Mouse (Mus musculus) heart, embryonic 11.5 days (tissue): ENCODE results near the gene Renbp. TPM values are rescaled to one million over a fixed set of nuclear protein-coding genes. Genes with fewer than 3 reads are reported as not detected.

Experiments
- ATAC-seq: fragments of 200-750 bp; cut with Nextera tagmentation; replicated peaks from 2 replicates; pipeline ENCODE4 v1.8.0; 2017; ENCODE audit warnings: moderate library complexity; ENCODE audit not compliant: insufficient number of reproducible peaks, low FRiP score, low TSS enrichment
- H3K27ac ChIP-seq: fragments of 300-500 bp; sonication (generic); 2 replicates; pipeline ENCODE4 v1.5.1; 2014; ENCODE audit warnings: mild to moderate bottlenecking, low read depth, low read length
- H3K27me3 ChIP-seq: fragments of 300-500 bp; sonication (generic); 2 replicates; pipeline ENCODE4 v1.6.1; 2014; ENCODE audit warnings: mild to moderate bottlenecking, low read length, mixed read lengths; ENCODE audit not compliant: control insufficient read depth, insufficient read depth
- H3K36me3 ChIP-seq: fragments of 300-500 bp; sonication (generic); 2 replicates; pipeline ENCODE4 v1.6.1; 2014; ENCODE audit warnings: mild to moderate bottlenecking, low read length, moderate library complexity, mixed read lengths; ENCODE audit not compliant: control insufficient read depth, insufficient read depth
- H3K4me1 ChIP-seq: fragments of 300-500 bp; sonication (generic); 2 replicates; pipeline ENCODE4 v1.6.1; 2014; ENCODE audit warnings: low read length; ENCODE audit not compliant: control insufficient read depth, insufficient read depth
- H3K4me2 ChIP-seq: fragments of 300-500 bp; sonication (generic); 2 replicates; pipeline ENCODE4 v1.6.1; 2014; ENCODE audit warnings: mild to moderate bottlenecking, moderate library complexity
- H3K4me3 ChIP-seq: fragments of 300-500 bp; sonication (generic); 2 replicates; pipeline ENCODE4 v1.5.1; 2014; ENCODE audit warnings: low read depth, low read length
- H3K9ac ChIP-seq: fragments of 300-500 bp; sonication (generic); 2 replicates; pipeline ENCODE4 v1.6.1; 2014; ENCODE audit warnings: mild to moderate bottlenecking, low read depth, low read length, moderate library complexity
- H3K9me3 ChIP-seq: fragments of 300-500 bp; sonication (generic); replicated peaks from 2 replicates; pipeline ENCODE4 v1.6.1; 2016; ENCODE audit warnings: low read length; ENCODE audit not compliant: control insufficient read depth
- WGBS: fragments of 180-500 bp; shearing (Covaris S2); extraction: QIAGEN DNeasy Blood & Tissue Kit; methylation state at CpG from one replicate; pipeline ENCODE4 v1.1.7; 2014; ENCODE audit not compliant: insufficient replicate concordance; 5-methylcytosine and 5-hydroxymethylcytosine counted together
- polyA plus RNA-seq: library from polyadenylated mRNA; unstranded; fragments of >200 nt; fragmentation: Nextera tagmentation; extraction: Ambion mirVana; gene quantifications from 2 replicates; pipeline ENCODE4 v1.2.1, GENCODE M21; 2014

Gene Renbp
- 51.6 and 64.0 TPM in 2 replicates for polyA plus RNA-seq

DNA sequence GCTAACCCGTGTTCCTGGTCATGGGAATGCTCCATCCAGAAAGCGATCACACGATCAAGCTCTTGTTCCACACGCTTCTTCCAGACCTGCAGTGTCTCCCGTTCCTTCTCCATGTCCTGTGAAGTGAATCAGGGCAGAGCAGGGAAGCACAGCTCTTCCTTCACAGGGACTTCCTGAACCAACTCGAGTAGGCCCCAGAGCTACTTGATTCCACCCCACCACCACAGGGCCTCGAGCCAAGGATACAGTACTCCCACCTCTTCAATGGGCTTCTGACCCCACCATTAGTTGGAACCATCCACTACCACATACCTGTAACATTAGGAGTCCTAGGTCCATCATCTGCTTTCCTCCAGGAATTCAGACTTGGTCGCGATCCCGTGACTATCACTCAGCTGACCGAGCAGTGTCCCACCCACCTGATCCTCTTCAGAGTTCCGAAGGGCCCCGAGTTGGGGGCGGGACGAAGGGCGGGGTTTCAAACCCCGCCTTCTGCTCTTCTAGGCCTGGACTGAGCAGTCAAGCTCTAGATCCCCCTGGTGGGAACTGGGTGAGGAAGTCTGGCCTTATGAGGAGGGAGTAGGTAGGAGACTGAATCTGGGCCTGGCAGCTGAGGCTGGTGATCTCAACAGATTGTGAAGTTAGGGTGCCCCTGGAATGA lies at the start of gene Renbp:
TSS of gene Renbp (minus strand) at position 449 of the 661 bp plus-strand sequence.
- peak within 1 kb of the TSS; percentile 60 for H3K4me2 ChIP-seq
- no peaks in the 10 kb centered on the region for H3K36me3 ChIP-seq
- peak; percentile 89 for ATAC-seq
- H3K9me3 ChIP-seq: no peaks in the 10 kb centered on the region
- 39% methylated on average over 17 of the region's 17 CpGs for WGBS
- H3K4me1 ChIP-seq: no peaks in the 10 kb centered on the region; the same call in 1 of the 2 replicates
- peak within 1 kb of the TSS; percentile 39 for H3K4me3 ChIP-seq
- no peaks in the 10 kb centered on the region for H3K27me3 ChIP-seq
- H3K9ac ChIP-seq: peak within 1 kb of the TSS; percentile 54
- H3K27ac ChIP-seq: no peak within 1 kb of the TSS

DNA sequence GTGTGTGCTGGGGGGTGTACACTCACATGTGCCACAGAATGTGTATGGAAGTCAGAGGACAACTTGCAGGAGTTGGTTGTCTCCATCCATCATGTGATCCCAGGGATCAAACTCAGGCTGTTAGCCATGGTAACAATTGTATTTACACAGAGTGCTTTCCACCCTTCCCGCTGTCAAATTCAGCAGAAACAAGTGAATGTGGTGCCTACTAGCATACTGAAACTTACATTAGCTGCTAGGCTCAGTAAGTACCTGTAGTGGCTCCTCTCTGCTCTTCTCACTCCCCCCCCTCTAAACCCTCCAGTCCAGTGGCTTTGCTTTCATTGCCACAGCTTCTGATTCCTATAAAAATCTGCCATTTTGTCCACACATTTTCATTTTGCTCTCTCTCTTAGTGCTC lies 47.1 kb upstream of the Renbp start:
- H3K36me3 ChIP-seq: no peaks in the 10 kb centered on the region
- H3K27ac ChIP-seq: no peak overlapping the region
- no peak for ATAC-seq
- no peaks in the 10 kb centered on the region for H3K4me1 ChIP-seq
- H3K9me3 ChIP-seq: no peaks in the 10 kb centered on the region
- no peaks in the 10 kb centered on the region for H3K27me3 ChIP-seq
- WGBS: 69% methylated on average over 1 of the region's 1 CpGs
- H3K9ac ChIP-seq: no peak overlapping the region
- no peak overlapping the region for H3K4me3 ChIP-seq
- H3K4me2 ChIP-seq: no peak overlapping the region

DNA sequence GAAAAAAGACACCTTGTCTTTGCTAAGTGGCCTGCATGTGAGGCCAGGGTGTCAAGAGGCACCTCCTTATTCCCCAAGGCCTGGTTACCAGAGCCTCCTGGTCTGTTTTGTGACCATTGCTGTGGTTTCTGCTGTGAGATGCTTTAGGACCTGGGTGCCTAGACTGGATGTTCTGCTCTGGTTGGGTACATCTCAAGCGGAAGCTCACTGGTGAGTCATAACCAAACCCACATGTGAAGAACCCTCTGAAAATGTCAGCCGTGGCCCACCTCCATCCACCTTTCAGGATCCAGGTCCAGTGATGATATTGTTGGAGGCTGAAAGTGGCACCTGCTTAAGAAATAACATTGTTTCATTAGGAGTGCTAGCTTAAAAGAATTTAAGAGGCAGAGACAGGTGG lies 45.6 kb upstream of the Renbp start:
- no peak for ATAC-seq
- no peaks in the 10 kb centered on the region for H3K4me1 ChIP-seq
- H3K4me2 ChIP-seq: no peak overlapping the region
- H3K27me3 ChIP-seq: no peaks in the 10 kb centered on the region
- H3K9ac ChIP-seq: no peak overlapping the region
- no peak overlapping the region for H3K4me3 ChIP-seq
- no peak overlapping the region for H3K27ac ChIP-seq
- WGBS: 81% methylated on average over 2 of the region's 2 CpGs
- H3K9me3 ChIP-seq: no peaks in the 10 kb centered on the region
- H3K36me3 ChIP-seq: no peaks in the 10 kb centered on the region

DNA sequence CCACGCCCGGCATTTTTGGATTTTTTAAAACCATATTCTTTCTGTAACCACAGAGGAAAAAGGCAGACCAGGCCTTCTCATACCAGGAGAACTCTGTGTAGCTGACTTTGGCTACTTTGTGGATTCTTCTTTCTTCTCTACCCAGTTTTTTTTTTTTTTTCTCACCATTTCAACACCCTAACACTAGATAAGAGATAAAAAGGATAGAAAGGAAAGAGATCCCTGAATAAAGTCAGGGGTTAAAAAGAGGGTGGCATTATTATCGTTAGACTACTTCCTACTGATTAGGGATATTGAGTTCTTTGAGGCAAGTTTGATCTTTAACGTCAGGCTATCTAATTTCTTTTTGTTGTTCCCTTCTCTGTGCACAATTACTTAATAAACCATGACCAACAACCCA lies 42.1 kb upstream of the Renbp start:
- Histone ChIP-seq H3K9ac (no peak overlapping the region), H3K4me3 (no peak overlapping the region), H3K9me3 (no peaks in the 10 kb centered on the region), H3K27ac (no peak overlapping the region), H3K4me1 (no peaks in the 10 kb centered on the region), H3K27me3 (no peaks in the 10 kb centered on the region), H3K36me3 (no peaks in the 10 kb centered on the region), H3K4me2 (no peak overlapping the region)
- 75% methylated on average over 4 of the region's 4 CpGs for WGBS
- no peak for ATAC-seq

DNA sequence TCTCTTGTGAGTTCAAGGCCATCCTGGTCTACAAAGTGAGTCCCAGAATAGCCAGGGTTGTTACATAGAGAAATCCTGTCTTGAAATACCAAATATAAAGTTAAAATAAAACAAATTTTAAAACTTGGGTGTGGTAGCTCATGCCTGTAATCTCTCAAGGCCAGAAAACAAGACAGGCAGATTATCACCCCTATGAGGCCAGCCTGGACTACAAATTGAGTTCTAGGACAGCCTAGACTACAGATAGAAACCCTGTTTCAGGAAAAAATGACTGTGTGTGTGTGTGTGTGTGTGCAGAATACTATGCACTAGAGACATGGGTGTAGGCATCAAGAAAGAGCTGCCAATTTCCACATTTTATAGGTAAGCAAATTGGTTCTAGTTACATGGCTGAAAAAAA lies 40.1 kb upstream of the Renbp start:
- ATAC-seq: no peak
- H3K4me3 ChIP-seq: no peak overlapping the region

DNA sequence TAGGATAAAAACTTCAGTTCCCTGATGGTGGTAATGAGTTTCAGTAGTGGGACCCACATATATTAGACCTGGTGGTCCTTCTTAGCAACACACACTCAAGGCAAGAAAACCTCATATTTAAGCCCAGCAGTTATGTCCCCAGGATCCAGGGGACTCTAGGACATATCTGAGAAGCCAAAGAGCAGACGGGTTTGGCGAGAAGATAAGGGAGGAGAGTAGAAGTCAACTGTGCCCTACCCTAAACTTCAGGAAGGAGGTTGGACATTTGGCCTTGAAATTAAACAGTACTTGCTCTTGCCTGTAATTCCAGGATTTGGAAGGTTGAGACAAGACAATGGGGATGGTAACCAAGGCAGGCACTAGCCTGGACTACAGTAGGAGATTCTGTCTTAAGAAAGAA lies 39.1 kb upstream of the Renbp start:
- 55% methylated on average over 2 of the region's 2 CpGs for WGBS
- H3K9me3 ChIP-seq: no peaks in the 10 kb centered on the region
- H3K36me3 ChIP-seq: no peaks in the 10 kb centered on the region
- no peak for ATAC-seq
- H3K4me1 ChIP-seq: no peaks in the 10 kb centered on the region; the same call in 1 of the 2 replicates
- H3K27ac ChIP-seq: peak overlapping the region; percentile 46; the same call in 1 of the 2 replicates
- no peaks in the 10 kb centered on the region for H3K27me3 ChIP-seq
- H3K4me3 ChIP-seq: no peak overlapping the region
- no peak overlapping the region for H3K9ac ChIP-seq
- no peak overlapping the region for H3K4me2 ChIP-seq

More for the DNA sequence above, 40.1 kb upstream of the Renbp start:
- no peak overlapping the region for H3K27ac ChIP-seq
- H3K36me3 ChIP-seq: no peaks in the 10 kb centered on the region
- H3K4me1 ChIP-seq: no peaks in the 10 kb centered on the region
- H3K9me3 ChIP-seq: no peaks in the 10 kb centered on the region
- no peaks in the 10 kb centered on the region for H3K27me3 ChIP-seq
- H3K9ac ChIP-seq: no peak overlapping the region
- H3K4me2 ChIP-seq: no peak overlapping the region

DNA sequence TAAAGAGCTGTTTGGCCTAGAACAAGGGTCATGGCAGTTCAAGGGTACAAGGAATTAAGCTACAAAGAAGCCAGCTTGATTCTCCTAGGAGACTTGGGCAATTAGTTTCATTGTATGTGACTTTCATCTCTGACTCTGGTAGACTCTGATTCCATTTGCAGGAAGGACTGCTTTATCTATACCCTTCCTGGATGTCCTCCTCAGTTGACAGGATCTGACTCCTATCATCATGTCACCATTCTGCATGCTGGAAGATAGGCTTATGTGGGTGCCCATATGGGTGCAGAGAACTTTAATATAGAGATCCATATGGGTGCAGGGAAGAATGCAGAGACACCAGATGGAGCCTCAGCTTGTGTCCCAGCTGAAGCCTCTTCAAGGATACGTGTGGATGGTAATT lies 38.5 kb upstream of the Renbp start:
- no peak overlapping the region for H3K4me3 ChIP-seq
- H3K4me1 ChIP-seq: peaks cover 5% of the 10 kb centered on the region; the same call in 1 of the 2 replicates
- no peaks in the 10 kb centered on the region for H3K27me3 ChIP-seq
- H3K4me2 ChIP-seq: no peak overlapping the region
- no peak overlapping the region for H3K9ac ChIP-seq
- ATAC-seq: no peak
- H3K27ac ChIP-seq: no peak overlapping the region
- no peaks in the 10 kb centered on the region for H3K9me3 ChIP-seq
- H3K36me3 ChIP-seq: no peaks in the 10 kb centered on the region
- 48% methylated on average over 1 of the region's 1 CpGs for WGBS

DNA sequence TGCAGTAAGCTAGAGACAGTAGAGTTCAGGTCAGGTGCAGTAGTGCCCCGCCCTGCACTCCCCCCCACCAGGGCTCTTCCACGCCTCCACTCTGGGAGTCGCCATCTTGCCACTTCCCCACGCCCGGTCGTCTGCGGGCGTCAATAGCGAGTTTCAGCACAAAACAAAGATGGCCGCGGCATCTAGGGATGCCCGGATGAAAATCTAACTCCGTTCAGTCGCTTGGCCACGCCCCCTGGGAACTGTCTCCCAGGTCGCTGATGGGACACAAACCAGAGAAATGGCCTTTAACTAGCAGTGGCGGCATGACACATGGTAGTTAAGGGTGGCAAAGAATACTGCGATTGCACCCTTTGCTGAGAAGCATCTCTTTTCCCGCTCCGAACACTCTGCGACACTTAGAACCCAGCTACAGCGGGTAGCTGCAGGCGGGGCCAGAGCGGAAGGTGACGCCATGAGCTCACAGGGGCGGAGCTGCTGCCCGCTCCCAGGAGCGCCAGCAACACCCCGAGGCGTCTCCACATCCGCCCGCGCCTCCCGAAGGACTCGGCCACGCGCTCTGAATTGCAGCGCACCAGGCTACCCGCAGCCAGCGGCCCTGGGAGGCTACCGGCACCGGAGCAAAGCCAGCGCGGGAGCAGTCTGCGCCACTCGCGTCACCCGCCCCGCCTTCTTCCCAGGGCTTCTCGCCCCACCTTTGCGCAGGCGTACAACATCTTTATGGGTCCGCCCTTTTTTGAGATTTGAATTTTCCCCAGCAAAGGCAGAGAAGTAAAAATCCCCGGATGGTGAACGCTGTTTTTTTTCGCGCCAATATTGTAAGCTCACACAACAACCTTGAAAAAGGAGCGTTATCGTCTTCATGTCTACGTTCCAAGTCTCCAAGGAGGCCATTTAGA lies 36.8 kb upstream of the Renbp start:
- Histone ChIP-seq H3K4me3 (peak overlapping the region; percentile 70), H3K9ac (peak overlapping the region; percentile 87), H3K9me3 (no peaks in the 10 kb centered on the region), H3K4me1 (peaks cover 11% of the 10 kb centered on the region; the same call in 1 of the 2 replicates), H3K27me3 (no peaks in the 10 kb centered on the region), H3K4me2 (peak overlapping the region; percentile 59), H3K36me3 (no peaks in the 10 kb centered on the region), H3K27ac (peak overlapping the region; percentile 98)
- ATAC-seq: peak; percentile 76
- WGBS: 11% methylated on average over 49 of the region's 60 CpGs
